Mouse (Mus musculus) kidney, adult 11 months (tissue): ENCODE measurements at regions not wholly inside any gene's neighbourhood (a gene's known extent, or its start where the extent isn't known, plus 50 kb on each side); places are given as distances from the start of the nearest gene placed in this dataset.
A peak's percentile ranks its signal among the peaks of the same experiment; 100 is the strongest.

ENCODE experiments used
- DNase-seq: peaks from one replicate; pipeline ENCODE4 v3.0.0; 2022

DNA sequence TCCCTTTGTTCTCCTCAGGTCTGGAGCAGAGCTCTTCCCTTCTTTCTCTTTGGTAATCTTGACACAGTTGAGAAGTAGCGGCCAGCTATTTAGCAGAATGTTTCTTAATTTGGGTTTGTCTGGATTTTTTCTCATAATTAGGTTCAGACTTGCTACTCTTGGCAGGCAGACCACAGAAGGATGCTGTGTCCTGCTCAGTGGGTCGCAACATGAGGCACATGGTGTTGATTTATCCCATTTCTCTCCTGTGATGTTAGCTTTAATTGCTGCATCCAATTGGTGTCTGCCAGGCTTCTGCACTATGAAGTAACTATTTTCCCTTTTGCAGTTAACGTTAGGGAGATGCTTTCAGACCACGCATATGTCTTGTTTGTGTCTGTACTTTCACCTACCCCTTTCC, 768.7 kb downstream of the Gm826 start:
- DNase-seq: no peak

DNA sequence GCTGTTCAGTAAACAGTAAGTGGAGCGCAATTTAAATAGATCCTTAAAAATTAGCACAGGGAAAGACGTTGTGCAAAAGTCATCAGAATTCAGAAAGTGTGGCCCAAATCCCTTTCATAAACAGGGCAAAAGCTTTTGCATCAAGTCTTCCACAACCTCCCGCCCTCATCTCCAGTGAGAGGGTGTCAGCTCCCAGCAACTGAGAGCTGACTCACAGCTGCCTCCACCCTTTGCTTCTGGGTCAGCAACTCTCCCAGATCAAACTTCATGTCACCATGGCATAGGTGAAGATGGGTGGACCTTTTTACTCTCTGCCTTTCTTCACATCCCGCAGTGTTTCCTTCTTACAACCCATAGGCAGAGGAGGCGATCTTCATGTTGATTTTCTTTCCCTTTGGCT, 768.0 kb downstream of the Gm826 start:
- DNase-seq: no peak

- peak; percentile 2 for DNase-seq
These were observed 767.5 kb downstream of the Gm826 start for GRCm38 (mm10) chr2:159566461-159566860.

GRCm38 (mm10) chr2:159568391-159568790, 765.6 kb downstream of the Gm826 start:
- DNase-seq: no peak

DNA sequence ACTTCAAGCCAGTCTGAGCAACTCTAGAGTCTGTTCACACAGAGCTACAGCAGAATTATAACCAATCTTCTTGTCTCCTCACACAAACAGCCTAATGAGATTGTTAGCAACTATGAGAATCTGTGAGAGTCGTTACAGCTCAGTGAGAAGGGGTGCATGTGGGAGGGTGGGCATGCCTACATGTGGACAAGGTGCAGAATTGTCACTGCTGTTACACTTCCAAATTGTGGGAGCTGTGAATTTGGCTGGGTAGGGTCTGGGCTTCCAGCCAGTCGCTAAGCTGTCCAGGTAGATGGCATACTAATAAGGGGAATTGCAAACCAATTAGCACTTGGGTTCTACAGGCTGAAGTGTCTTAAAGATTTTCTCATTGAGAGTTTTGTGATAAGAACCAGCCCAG, 762.1 kb downstream of the Gm826 start:
- no peak for DNase-seq

GRCm38 (mm10) chr2:159575271-159575670, 758.7 kb downstream of the Gm826 start:
- no peak for DNase-seq

DNA sequence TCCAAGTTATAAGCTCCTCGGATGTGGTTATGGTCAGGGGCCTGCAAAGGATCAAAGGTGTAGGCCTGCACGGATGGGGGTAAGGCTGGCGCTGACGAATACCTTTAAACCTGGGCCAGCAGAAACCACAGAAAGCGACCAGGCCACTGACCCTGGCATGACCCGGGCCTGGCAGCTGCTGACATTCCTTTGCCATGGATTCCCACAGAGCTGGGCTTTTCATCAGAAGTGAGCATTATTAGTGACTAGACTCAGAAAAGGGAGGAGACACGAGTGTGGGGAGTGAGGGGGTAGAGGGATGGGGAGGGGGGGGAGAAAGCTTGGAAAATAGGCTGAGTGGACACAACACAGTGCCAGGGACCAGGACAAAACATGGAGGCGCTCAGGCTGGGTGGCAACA, 750.9 kb downstream of the Gm826 start:
- no peak for DNase-seq

DNA sequence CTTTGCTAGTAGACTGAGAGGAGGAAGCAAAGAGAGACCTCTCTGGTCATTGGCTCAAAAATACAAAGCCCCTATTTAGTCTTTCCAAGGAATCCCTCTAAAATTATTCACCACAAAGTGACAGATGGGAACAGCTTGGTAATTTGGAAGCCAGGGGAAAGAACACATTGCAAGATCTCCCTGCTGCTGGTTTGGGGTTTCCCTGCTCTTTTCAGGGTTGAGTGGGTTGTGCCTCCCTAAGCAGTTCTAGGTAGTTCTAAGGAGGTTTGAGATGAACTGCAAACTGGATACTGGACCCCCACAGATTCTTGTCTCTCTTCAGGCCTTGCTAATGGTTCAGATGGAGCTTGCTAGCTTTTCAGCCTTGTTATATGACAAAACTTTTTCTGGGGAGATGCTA, 749.3 kb downstream of the Gm826 start:
- no peak for DNase-seq

DNA sequence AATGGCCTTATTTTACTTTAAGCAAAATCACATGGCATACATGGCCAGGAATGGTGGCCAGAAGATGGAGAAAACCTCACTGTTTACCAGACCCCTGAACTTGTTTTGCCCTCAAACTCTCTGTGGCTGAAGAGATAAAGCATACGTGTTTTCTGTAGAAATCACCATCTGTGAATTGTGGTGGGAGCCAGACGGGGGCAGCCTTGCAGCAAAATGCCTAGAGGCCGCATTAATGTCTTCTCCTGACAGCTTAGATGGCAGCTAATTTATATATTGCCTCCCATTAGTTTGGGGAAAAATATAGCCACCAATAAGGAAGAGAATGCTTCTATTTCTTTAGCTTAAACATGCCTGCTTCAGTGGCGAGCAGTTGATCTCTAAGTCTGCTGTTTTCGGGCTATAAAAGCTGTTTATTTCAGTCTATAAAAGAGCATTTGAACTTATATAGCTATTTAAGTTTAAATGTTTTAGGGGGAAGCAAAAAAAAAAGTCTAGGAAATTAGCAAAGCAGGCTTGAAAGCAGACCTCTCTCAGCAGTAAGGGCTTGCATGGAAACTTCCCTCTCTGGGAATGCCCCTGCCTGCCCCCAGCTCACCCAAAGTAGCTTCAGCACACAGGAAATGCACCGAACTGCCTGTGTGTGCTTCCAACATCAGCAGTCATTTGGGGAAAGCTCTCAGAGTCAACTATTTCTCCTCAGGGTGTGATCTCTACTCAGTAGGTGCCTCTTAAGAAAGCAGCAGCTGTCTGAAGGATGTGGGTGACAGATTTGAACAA, 747.1 kb downstream of the Gm826 start:
- no peak for DNase-seq

DNA sequence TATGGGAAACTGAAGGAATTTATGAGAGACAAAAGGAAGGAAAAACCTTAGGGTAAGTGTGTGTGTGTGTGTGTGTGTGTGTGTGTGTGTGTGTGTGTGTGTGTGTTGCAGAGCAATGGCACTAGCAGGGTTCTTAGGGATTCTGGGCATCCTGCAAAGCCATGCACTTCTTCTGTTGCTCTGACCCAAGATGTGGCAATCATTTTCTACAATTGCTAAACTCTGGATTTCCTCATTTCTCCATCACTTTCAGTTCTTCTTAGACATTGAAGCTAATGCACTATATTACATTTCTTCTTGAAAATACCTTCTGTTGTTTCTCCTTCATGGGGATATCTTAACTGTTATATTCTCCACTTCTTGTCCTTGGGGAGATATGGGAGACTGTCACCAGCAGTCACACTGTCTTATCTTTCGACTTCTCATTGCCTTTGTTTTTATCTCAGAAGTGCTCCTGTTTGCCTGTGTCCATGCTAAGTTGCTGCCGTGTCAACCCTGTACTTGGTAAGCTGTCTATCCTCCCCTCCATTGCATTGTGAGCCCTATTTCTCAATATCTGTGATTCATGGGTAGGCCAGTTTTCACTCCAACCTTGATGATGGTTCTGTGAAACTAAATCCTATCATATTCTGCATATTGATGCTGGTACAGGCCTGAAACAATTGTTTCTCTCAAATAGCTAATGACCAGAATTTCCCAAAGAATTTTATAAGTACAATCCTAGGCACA, 742.4 kb downstream of the Gm826 start:
- no peak for DNase-seq

GRCm38 (mm10) chr2:159592841-159593240, 741.1 kb downstream of the Gm826 start:
- no peak for DNase-seq

DNA sequence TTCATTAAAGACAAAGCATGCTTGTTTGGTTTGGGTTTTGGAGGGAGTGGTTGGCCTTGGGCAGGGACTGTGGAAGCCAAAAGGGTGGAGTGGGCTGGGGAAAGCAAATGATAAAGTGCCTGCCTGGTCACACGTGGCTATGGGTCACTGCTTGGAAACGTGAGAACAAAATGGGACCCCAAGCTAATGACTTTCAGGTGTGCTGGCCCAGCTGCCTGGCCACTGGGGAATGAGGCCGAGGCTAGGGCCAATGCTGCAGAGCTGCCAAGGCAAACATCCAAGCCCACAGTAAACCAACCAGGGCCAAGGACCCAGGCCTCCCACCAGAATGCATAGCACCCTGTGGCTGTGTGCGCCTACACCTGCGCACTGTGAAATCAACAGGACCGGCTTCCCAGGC, 737.7 kb downstream of the Gm826 start:
- no peak for DNase-seq

DNA sequence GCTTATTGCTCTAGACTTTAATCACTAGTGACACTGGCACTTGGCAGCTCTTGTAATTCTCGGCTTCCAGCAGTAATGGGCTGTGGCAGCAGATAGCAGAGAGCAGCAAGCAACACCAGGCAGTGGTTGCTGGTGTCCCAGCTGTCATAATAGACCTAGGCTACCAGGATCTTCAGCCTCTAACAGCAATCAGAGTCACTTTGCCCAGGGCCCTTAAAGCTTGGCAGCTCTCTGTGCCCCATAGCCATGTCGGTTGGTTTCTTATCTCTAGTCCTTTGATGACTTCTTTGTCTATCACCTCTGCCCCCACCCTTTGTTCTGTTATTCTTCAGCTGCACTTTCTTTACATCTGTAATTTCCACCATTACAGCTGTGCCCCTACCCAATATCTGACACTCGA, 735.9 kb downstream of the Gm826 start:
- no peak for DNase-seq

DNA sequence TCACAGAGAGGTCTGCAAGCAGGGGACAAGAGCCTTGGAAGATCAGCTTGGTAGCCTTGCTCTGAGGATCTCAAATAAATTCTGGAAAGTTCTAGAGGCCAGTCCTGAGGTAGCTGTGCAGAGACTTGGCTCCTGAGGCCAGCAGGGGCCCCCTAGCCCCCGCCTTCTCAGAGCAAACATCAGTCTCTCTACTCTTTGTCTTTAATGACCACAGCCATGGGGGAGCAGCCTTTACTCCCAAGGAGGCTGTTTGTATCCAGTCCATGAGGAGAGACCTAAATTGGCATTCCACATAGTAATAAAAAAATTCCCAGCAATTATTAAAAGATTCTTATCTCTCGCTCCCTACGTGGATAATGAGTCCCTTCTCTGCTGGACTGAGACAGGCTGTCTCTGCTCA, 726.8 kb downstream of the Gm826 start:
- peak; percentile 11 for DNase-seq

DNA sequence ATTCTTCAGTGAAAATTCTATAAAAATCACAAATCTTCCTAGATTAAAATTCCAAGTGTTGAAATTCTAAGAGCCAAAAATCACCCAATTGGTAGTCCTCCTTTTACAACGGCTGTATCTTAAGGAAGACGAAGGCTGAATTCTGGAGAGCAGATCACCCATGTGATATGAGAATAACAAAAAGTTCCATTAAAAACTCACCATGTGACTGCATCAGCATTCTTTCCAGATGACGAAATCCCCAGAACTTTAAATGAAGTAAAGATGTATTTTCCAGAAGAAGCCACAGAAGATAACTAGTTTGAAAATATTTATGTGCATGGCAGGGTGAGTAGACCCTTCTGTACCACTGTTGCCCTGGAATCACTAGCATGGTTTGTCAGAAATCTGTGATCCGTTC, 723.5 kb downstream of the Gm826 start:
- DNase-seq: no peak

DNA sequence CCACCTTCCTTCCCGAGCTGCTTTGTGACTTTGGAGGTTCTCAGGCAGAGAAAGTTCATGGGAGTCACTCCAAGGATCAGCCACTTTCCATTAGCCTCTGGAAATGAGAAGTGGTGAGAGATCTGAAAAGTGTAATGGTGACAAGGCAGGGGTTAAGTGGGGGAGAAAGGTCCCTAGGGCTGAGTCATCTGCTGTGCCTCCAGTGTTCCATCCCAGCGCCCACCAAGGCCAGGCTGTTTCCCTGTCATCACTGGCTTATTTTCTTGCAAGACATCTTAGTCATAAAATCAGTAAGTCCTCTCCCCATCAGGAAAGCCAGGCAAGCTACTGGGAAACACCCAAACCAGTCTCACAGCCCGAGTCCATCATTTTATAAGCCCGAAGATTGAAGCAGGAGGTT, 717.3 kb downstream of the Gm826 start:
- no peak for DNase-seq

DNA sequence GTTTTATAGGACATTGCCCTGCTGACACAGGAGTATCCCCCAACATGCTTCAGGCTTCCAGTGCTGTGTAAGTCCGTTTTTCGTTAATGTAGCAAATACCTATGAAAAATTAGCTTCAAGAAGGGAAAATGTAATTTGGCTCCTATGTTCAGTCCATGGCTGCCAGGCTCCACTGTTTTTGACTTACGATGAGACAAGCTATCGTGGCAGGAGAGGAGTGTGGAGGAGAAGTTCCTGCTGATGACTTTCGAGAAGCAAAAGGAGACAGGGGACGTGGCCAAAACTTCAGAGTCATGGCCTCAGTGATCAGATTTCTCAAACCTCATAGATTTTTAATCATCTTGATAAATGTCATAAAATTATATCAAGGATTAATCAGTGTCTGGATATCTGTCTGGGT, 712.7 kb downstream of the Gm826 start:
- no peak for DNase-seq

- no peak for DNase-seq
These were observed 711.8 kb downstream of the Gm826 start for GRCm38 (mm10) chr2:159622141-159622669.

GRCm38 (mm10) chr2:159625306-159625705, 708.7 kb downstream of the Gm826 start:
- no peak for DNase-seq

DNA sequence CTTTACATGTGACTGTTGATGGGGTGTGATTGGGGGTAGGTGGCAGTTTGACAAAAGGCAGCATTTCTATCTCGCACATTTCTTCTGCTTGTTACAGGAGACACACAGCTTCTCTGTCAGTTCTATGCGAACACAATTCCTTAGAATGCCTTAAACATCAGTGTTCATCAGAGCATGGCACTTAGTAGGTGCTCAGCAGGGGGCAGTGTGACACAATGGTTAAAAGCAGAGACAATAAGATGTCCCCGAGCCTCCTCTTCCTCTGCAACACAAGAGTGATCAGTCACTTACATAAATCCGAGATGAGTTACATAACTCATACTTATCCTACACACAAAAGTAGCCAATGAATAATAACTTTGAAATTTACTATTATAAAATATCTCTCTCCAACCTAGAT, 688.1 kb downstream of the Gm826 start:
- DNase-seq: no peak

- DNase-seq: no peak
These were observed 687.4 kb downstream of the Gm826 start for GRCm38 (mm10) chr2:159646595-159646994.

DNA sequence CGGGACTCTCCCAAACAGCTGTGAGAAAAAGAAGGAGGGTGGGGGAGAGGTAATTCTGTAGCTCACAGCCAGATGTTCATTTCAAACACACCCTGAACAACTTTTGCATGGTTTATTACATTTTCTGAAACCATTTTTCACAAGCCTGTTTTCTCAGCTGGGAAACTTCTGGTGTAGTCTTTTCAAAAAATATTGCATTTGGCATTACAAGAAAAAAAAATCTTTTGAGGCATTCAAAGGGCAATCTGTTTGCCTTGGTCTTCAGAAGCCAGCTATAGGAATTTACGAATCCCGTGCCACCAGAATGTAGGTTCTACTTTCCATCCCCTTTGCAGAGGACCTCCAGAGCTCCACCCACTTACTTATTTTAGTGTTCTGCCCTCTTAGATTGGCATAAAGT, 681.7 kb downstream of the Gm826 start:
- DNase-seq: no peak

DNA sequence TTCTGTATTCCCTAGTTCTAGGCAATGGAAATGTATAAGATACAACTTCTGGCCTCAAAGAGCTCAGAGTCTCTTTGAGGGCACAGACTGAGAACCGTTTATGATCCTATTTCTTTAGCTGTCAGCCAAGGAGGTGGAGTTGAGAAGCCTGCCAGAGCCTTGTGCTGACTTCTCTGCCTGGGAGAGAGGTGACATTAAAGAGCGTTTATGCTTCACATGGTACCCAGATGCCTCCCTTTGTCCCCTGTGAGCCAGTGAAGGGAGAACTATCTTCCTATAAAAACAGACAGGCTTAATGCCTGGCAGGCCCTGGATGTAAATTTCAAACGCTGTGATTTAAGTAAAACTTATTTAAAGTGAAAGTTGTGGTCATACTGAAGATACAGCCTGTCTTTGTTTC, 657.1 kb downstream of the Gm826 start:
- no peak for DNase-seq

DNA sequence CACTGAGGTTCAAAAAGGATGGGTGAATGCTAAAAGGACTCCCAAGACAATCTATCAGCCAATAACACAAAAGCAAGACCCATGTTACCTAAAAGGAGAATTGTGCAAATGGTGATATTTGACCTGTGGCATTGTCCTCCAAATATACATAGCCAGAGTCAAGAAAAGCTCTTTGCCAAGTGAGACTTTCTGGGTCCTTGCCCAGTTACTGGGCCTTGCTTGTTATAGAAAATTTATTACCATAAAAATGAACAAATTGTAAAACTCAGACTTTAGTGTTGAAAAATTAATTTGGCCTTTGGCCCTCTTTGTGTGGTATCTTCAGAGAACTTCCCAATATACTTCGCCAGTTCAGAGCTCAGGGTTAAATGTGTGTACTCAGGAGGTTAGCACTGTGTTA, 653.3 kb downstream of the Gm826 start:
- no peak for DNase-seq
